Mouse (Mus musculus) lung, adult 2 months (tissue): ENCODE measurements around the gene Satb2.

Source experiments
- CTCF ChIP-seq: fragments of 200-500 bp; IDR thresholded peaks from 2 replicates; pipeline ENCODE4 v1.5.1; 2011; ENCODE audit warnings: mild to moderate bottlenecking, low read length, control low read depth; ENCODE audit not compliant: insufficient read depth
- POLR2A ChIP-seq: fragments of 200-500 bp; IDR thresholded peaks from 2 replicates; pipeline ENCODE4 v1.6.1; 2011; ENCODE audit warnings: low read depth, mild to moderate bottlenecking, control low read depth, low read length, borderline replicate concordance; ENCODE audit errors: extremely low read depth

GRCm38 (mm10) chr1:56833984-56834900, 144.2 kb downstream of the Satb2 start:
- TF ChIP-seq POLR2A (no peak), CTCF (no peak)
